Mouse (Mus musculus): ENCODE data around the gene Nop14.

GRCm38 (mm10) chr5:34642932-34643331 is 17.0 kb downstream of the Nop14 start:
- no peak for TF ChIP-seq CTCF (IDR thresholded peaks at IDR 0.05; ENCODE audit: low read depth, low read length)
- TF ChIP-seq GATA1 (IDR thresholded peaks at IDR 0.05; ENCODE audit: borderline replicate concordance, low read length) = no peak
